Mouse (Mus musculus) A20 (cell line): Measurements from ENCODE around the gene Sccpdh.
"Not testable (repeated sequence)": the region's sequence is repeated elsewhere in the genome, so short reads cannot be mapped to it uniquely, and the experiment has no call there.

Source experiments
- DNase-seq: peaks from one replicate; pipeline ENCODE4 v3.0.0-alpha.2; 2011; ENCODE audit warnings: low read depth, low spot score

Gene Sccpdh

GRCm38 (mm10) chr1:179668013-179668805 is at the start of gene Sccpdh:
Sccpdh (plus strand) TSS chr1:179668210.
- peak; percentile 87 for DNase-seq

GRCm38 (mm10) chr1:179622665-179623064 is 45.3 kb upstream of the Sccpdh start:
- no peak for DNase-seq

GRCm38 (mm10) chr1:179623657-179624056 is 44.4 kb upstream of the Sccpdh start:
- DNase-seq: peak; percentile 67

GRCm38 (mm10) chr1:179624354-179624753 is 43.7 kb upstream of the Sccpdh start:
- DNase-seq: peak; percentile 68

- no peak for DNase-seq
Measured at GRCm38 (mm10) chr1:179627855-179628254, 40.2 kb upstream of the Sccpdh start.

GRCm38 (mm10) chr1:179628438-179629106 is 39.4 kb upstream of the Sccpdh start:
- DNase-seq: peak; percentile 92

- DNase-seq: peak; percentile 25
Measured at GRCm38 (mm10) chr1:179629276-179629675, 38.7 kb upstream of the Sccpdh start.

- DNase-seq: no peak
Measured at GRCm38 (mm10) chr1:179632746-179633413, 35.1 kb upstream of the Sccpdh start.

- DNase-seq: peak; percentile 76
Measured at GRCm38 (mm10) chr1:179633414-179633752, 34.6 kb upstream of the Sccpdh start.

- DNase-seq: no peak
Measured at GRCm38 (mm10) chr1:179634159-179634558, 33.9 kb upstream of the Sccpdh start.

- peak; percentile 15 for DNase-seq
Measured at GRCm38 (mm10) chr1:179642726-179643125, 25.3 kb upstream of the Sccpdh start.

- no peak for DNase-seq
Measured at GRCm38 (mm10) chr1:179644151-179644550, 23.9 kb upstream of the Sccpdh start.

GRCm38 (mm10) chr1:179645101-179645979 is 22.7 kb upstream of the Sccpdh start:
- peak; percentile 86 for DNase-seq

- DNase-seq: no peak
Measured at GRCm38 (mm10) chr1:179645980-179646268, 22.1 kb upstream of the Sccpdh start.

GRCm38 (mm10) chr1:179648678-179649077 is 19.3 kb upstream of the Sccpdh start:
- DNase-seq: not testable (repeated sequence)

- no peak for DNase-seq
Measured at GRCm38 (mm10) chr1:179649324-179649723, 18.7 kb upstream of the Sccpdh start.

- no peak for DNase-seq
Measured at GRCm38 (mm10) chr1:179650284-179650683, 17.7 kb upstream of the Sccpdh start.

- no peak for DNase-seq
Measured at GRCm38 (mm10) chr1:179651224-179651623, 16.8 kb upstream of the Sccpdh start.

GRCm38 (mm10) chr1:179663065-179663464 is 4.9 kb upstream of the Sccpdh start:
- no peak for DNase-seq

- DNase-seq: no peak
Measured at GRCm38 (mm10) chr1:179664309-179664930, 3.6 kb upstream of the Sccpdh start.

GRCm38 (mm10) chr1:179666971-179667370 is 1.0 kb upstream of the Sccpdh start:
- DNase-seq: no peak
